Mouse (Mus musculus): ENCODE measurements at regions not wholly inside any gene's neighbourhood (a gene's known extent, or its start where the extent isn't known, plus 50 kb on each side); places are given as distances from the start of the nearest gene placed in this dataset.

DNA sequence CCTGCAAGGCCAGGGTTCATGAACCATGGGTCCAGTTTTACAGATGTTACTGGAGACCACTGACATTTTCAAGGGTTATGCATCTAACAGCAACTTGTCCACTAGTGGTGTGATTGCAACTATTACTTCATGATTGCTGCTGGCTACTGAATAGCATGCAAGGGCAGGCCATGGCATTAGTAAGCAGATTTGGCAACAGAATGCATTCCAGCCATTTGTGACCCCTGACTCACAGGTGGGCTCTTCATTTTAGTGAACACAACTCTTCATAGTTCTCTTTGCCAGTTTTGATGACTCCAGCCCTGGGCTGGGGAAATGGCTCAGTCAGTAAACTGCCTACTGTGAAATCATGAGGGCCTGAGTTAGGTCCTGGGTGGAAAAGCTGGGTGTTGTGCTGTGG is 137.9 kb upstream of the Pgrmc2 start:
- no peak for TF ChIP-seq CTCF (IDR thresholded peaks at IDR 0.05; ENCODE audit: low read depth, low read length)
- no peak for TF ChIP-seq GATA1 (IDR thresholded peaks at IDR 0.05; ENCODE audit: borderline replicate concordance, low read length)
